Mouse (Mus musculus) ES-Bruce4 (cell line): ENCODE measurements at regions not wholly inside any gene's neighbourhood (a gene's known extent, or its start where the extent isn't known, plus 50 kb on each side); places are given as distances from the start of the nearest gene placed in this dataset.

ENCODE experiments used
- H3K27ac ChIP-seq: 2 replicates; pipeline ENCODE4 v1.5.1; 2012; ENCODE audit warnings: low read length, inconsistent platforms; ENCODE audit not compliant: insufficient read depth
- H3K27me3 ChIP-seq: 2 replicates; pipeline ENCODE4 v1.6.1; 2012; ENCODE audit warnings: mild to moderate bottlenecking, low read length, inconsistent platforms; ENCODE audit not compliant: control insufficient read depth, poor library complexity, insufficient read depth, severe bottlenecking
- H3K36me3 ChIP-seq: 2 replicates; pipeline ENCODE4 v1.6.1; 2012; ENCODE audit warnings: inconsistent platforms, mild to moderate bottlenecking, low read length, moderate library complexity; ENCODE audit not compliant: control insufficient read depth, poor library complexity, insufficient read depth, severe bottlenecking
- H3K4me1 ChIP-seq: one replicate; pipeline ENCODE4 v1.8.1; 2011; ENCODE audit warnings: low read length; ENCODE audit not compliant: control insufficient read depth, insufficient read depth
- H3K4me3 ChIP-seq: 2 replicates; pipeline ENCODE4 v1.5.1; 2011; ENCODE audit warnings: low read depth, mild to moderate bottlenecking, low read length
- H3K9ac ChIP-seq: 2 replicates; pipeline ENCODE4 v1.6.1; 2012; ENCODE audit warnings: low read depth, mild to moderate bottlenecking, inconsistent platforms; ENCODE audit not compliant: poor library complexity, severe bottlenecking
- H3K9me3 ChIP-seq: replicated peaks from 2 replicates; pipeline ENCODE4 v1.6.1; 2012; ENCODE audit warnings: mild to moderate bottlenecking, low read length, inconsistent platforms; ENCODE audit not compliant: control insufficient read depth, poor library complexity, insufficient read depth, severe bottlenecking
- CTCF ChIP-seq: IDR thresholded peaks from one replicate; pipeline ENCODE4 v1.8.1; 2011; ENCODE audit warnings: low read depth, low read length
- EP300 ChIP-seq: IDR thresholded peaks from 2 replicates; pipeline ENCODE4 v1.6.1; 2011; ENCODE audit warnings: low read depth, low read length; ENCODE audit not compliant: insufficient read depth
- POLR2A ChIP-seq: IDR thresholded peaks from one replicate; pipeline ENCODE4 v1.8.1; 2011; ENCODE audit warnings: low read length; ENCODE audit not compliant: insufficient read depth

DNA sequence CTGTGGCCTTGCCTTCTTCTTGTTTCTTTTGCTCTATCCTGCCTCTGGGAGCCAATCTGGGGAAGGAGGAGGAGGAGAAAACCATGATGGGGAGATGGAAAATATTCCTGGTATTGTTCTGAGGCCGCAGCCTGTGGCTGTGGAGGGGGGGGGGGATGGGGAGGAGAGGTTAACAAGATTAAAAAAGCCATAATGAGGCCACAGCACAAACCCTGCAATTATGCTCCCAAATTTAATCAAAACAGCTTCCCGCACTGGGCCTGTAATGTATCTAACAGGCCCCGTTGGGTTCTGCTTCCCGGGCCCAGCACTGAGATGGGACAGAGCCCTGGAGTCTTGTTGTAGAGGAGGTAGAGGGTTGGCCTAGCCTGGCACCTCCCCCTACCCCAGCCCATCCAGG lies 74.8 kb upstream of the Tle3 start:
- H3K36me3 ChIP-seq = no peaks in the 10 kb centered on the region
- no peaks in the 10 kb centered on the region for H3K27me3 ChIP-seq
- TF ChIP-seq EP300 (no peak), CTCF (no peak), POLR2A (no peak)
- H3K4me1 ChIP-seq = peaks cover 23% of the 10 kb centered on the region
- H3K9ac ChIP-seq = no peak overlapping the region
- no peak overlapping the region for H3K27ac ChIP-seq
- no peak overlapping the region for H3K4me3 ChIP-seq
- H3K9me3 ChIP-seq = no peaks in the 10 kb centered on the region

DNA sequence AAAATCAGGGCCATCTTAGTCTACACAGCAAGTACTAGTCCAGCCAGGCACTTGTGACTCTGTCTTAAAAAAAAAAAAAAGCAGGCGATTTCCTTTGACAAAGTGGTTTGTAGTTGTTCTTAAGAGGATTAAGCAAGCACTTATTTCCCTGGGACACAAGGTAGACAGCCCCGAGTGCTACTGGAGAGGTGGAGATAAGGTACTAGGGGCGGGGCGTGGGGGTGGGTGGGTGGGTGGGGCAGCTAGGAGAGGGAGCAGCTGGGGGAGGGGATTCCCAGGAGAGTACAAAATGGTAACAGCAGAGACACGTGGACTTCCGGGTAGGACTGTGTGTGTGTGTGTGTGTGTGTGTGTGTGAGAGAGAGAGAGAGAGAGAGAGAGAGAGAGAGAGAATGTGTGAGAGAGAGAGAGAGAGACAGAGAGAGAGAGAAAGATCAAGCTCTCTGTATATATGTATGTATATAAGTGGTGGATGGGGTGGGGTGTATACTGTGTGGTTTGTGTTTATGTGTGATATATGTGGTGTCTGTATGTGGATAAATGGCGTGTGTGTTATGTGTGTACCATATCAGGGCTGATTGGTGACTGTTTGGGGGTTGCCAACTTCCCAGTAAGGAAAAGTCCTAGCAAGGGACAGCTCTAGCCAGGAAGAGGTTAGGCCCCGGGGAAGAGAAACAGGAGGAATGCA lies 72.1 kb upstream of the Tle3 start:
- Histone ChIP-seq H3K9ac (peak overlapping the region; percentile 0; the same call in 1 of the 2 replicates), H3K27me3 (no peaks in the 10 kb centered on the region), H3K36me3 (no peaks in the 10 kb centered on the region), H3K9me3 (no peaks in the 10 kb centered on the region), H3K4me1 (peaks cover 16% of the 10 kb centered on the region), H3K4me3 (0 out of 2 replicates have a peak overlapping the region, but pooled peaks have one; percentile 10), H3K27ac (peak overlapping the region; percentile 24)
- TF ChIP-seq POLR2A (no peak), EP300 (no peak), CTCF (no peak)

DNA sequence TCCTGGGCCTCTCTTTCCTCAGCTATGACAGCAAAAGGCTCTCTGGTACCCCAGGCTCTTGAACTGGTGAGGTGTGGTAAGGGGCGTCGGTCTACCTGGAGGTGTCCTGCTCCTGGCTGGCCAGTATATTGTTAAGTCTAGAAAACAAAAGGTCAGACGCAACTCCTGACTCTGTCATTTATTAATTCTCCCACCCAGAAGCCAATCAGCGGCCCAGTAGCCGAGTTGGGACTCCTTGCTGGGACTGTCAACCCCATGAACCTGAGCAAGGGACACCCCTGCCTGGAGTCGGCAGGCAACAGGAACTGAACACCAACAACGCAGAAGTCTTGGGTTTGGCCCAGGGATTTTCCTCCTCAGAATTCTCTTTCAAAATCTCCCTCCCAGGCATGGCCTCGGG lies 71.1 kb upstream of the Tle3 start:
- no peak overlapping the region for H3K9ac ChIP-seq
- H3K36me3 ChIP-seq = no peaks in the 10 kb centered on the region
- TF ChIP-seq CTCF (no peak), POLR2A (no peak), EP300 (no peak)
- peaks cover 16% of the 10 kb centered on the region for H3K4me1 ChIP-seq
- no peaks in the 10 kb centered on the region for H3K27me3 ChIP-seq
- H3K4me3 ChIP-seq = no peak overlapping the region
- no peak overlapping the region for H3K27ac ChIP-seq
- H3K9me3 ChIP-seq = no peaks in the 10 kb centered on the region

DNA sequence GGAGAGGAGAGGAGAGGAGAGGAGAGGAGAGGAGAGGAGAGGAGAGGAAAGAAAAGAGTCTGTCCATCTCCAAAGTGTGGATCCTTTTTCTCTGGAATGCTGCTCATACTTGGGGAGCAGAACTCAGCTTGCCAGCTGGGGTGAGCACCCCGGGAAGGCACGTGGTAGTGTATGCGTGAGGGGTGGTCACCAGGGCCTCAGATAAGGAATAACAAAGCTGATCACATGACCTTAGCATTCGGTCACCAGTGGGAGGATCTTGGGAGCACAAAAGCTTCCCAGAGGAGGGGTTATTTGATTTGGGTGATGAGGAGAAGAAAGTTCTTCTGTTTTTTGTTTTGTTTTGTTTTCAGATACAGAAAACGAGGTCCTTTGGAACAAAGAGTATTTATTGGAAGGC lies 69.4 kb upstream of the Tle3 start:
- H3K27me3 ChIP-seq = no peaks in the 10 kb centered on the region
- H3K9ac ChIP-seq = peak overlapping the region; percentile 47; the same call in 1 of the 2 replicates
- H3K4me1 ChIP-seq = peaks cover 13% of the 10 kb centered on the region
- H3K4me3 ChIP-seq = no peak overlapping the region
- H3K27ac ChIP-seq = peak overlapping the region; percentile 63; the same call in 1 of the 2 replicates
- H3K9me3 ChIP-seq = no peaks in the 10 kb centered on the region
- TF ChIP-seq EP300 = peak; percentile 72; the same call in 1 of the 2 replicates
- TF ChIP-seq CTCF = no peak
- H3K36me3 ChIP-seq = no peaks in the 10 kb centered on the region

DNA sequence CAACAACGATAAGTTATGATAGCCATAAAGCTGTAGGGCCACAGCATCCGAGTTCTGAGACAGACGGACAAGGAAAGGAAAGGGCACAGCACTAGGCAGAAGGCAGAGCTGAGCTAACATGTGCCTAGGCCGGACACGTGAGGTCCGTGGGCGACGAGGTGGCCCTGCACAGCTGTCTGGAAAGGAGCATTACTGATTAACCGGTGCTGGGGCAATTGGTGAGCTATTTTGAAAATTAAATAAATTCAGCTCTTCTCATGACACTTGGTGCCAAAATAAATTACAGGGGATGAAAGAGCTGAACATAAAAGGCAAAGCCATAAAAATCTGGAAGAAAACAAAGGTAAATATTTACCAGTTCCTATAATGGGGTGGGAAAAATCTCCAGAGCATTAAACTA lies 65.9 kb upstream of the Tle3 start:
- no peaks in the 10 kb centered on the region for H3K27me3 ChIP-seq
- H3K4me3 ChIP-seq = no peak overlapping the region

DNA sequence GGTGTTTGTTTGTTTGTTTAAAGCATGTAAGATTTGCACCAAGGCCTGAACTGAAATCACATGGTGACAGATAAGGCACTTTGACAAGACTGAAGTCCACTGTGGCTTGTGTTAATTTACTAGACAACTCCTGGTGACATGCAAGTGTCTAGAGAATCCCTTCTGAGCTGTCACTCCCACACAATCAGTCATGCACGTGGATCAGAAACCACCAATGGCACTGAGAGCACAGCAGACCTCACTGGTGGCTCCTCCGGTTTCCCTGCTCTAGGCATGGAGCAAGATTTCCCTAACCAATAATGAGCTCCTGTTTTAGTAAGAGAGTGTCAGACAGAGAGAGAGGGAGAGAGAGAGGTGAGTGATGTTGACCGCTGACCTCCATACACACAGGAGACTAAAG lies 63.1 kb upstream of the Tle3 start:
- Histone ChIP-seq H3K27ac (no peak overlapping the region), H3K4me3 (no peak overlapping the region), H3K36me3 (no peaks in the 10 kb centered on the region), H3K9me3 (no peaks in the 10 kb centered on the region), H3K27me3 (no peaks in the 10 kb centered on the region), H3K4me1 (peaks cover 3% of the 10 kb centered on the region), H3K9ac (no peak overlapping the region)
- no peak for TF ChIP-seq CTCF
- no peak for TF ChIP-seq EP300
- TF ChIP-seq POLR2A = no peak

More for the DNA sequence above, 65.9 kb upstream of the Tle3 start:
- TF ChIP-seq CTCF (no peak), EP300 (no peak), POLR2A (no peak)
- H3K4me1 ChIP-seq = peaks cover 3% of the 10 kb centered on the region
- no peak overlapping the region for H3K27ac ChIP-seq
- no peak overlapping the region for H3K9ac ChIP-seq
- no peaks in the 10 kb centered on the region for H3K9me3 ChIP-seq
- no peaks in the 10 kb centered on the region for H3K36me3 ChIP-seq
